ENCODE assay signal across 21 mouse cellular contexts in genomic region chr2:85560226-85560625, GRCm38 (mm10). TPM values are rescaled to one million over a fixed set of nuclear protein-coding genes. Genes with fewer than 3 reads are reported as not detected.
"Had no signal": no experiment of that assay in that cellular context is flagged by ENCODE, and none has a peak within 500 bp of the region (broad histone marks: within the 10 kb centered on the region; RNA-seq: fewer than 3 reads in every experiment).

No protein-coding gene starts in this region.

- DNase-seq: kidney, adult 8-10 months; kidney, postnatal 10 days; kidney, postnatal 4 days; midbrain, embryonic 14.5 days; thymus, postnatal 36 days had no signal

RNA-seq across cellular contexts. Expression of gene Olfr996, which starts 18.8 kb away (rescaled TPM):
- total RNA-seq: layer of hippocampus, adult 8-10 months; layer of hippocampus, postnatal 14 days; left cerebral cortex, adult 18-20 months; left cerebral cortex, postnatal 25 days had no signal
- polyA plus RNA-seq: intestine, postnatal 0 days; limb, embryonic 11.5 days; limb, embryonic 15.5 days; liver, embryonic 12.5 days; liver, embryonic 16.5 days; lung, embryonic 16.5 days; midbrain, embryonic 14.5 days; myocyte; neural tube, embryonic 11.5 days; neural tube, embryonic 15.5 days; small intestine, adult 2 months; stomach, embryonic 16.5 days; thymus, postnatal 0 days had no signal

RNA-seq across cellular contexts. Expression of gene Olfr998, which starts 28.5 kb away (rescaled TPM):
- total RNA-seq: layer of hippocampus, adult 8-10 months; layer of hippocampus, postnatal 14 days; left cerebral cortex, adult 18-20 months; left cerebral cortex, postnatal 25 days had no signal
- polyA plus RNA-seq: intestine, postnatal 0 days; limb, embryonic 11.5 days; limb, embryonic 15.5 days; liver, embryonic 12.5 days; liver, embryonic 16.5 days; lung, embryonic 16.5 days; midbrain, embryonic 14.5 days; myocyte; neural tube, embryonic 11.5 days; neural tube, embryonic 15.5 days; small intestine, adult 2 months; stomach, embryonic 16.5 days; thymus, postnatal 0 days had no signal

RNA-seq across cellular contexts. Expression of gene 4833423E24Rik, which starts 41.4 kb away (rescaled TPM):
- total RNA-seq: left cerebral cortex, adult 18-20 months had no signal
- polyA plus RNA-seq: limb, embryonic 11.5 days; liver, embryonic 12.5 days; liver, embryonic 16.5 days; myocyte; neural tube, embryonic 11.5 days; small intestine, adult 2 months had no signal

RNA-seq across cellular contexts. Expression of gene Olfr1000, which starts 51.5 kb away (rescaled TPM):
- total RNA-seq: layer of hippocampus, adult 8-10 months; layer of hippocampus, postnatal 14 days; left cerebral cortex, adult 18-20 months; left cerebral cortex, postnatal 25 days had no signal
- polyA plus RNA-seq: intestine, postnatal 0 days; limb, embryonic 11.5 days; limb, embryonic 15.5 days; liver, embryonic 12.5 days; liver, embryonic 16.5 days; lung, embryonic 16.5 days; midbrain, embryonic 14.5 days; myocyte; neural tube, embryonic 11.5 days; neural tube, embryonic 15.5 days; small intestine, adult 2 months; stomach, embryonic 16.5 days; thymus, postnatal 0 days had no signal
